Mouse (Mus musculus) forebrain, embryonic 16.5 days (tissue): ENCODE data around the gene Pkdrej. TPM values are rescaled to one million over a fixed set of nuclear protein-coding genes. Genes with fewer than 3 reads are reported as not detected.

Source experiments
- ATAC-seq: fragments of 200-750 bp; cut with Nextera tagmentation; 2 replicates; pipeline ENCODE4 v1.8.0; 2017; ENCODE audit warnings: mild to moderate bottlenecking, moderate library complexity
- H3K27ac ChIP-seq: fragments of 300-500 bp; sonication (generic); 2 replicates; pipeline ENCODE4 v1.5.1; 2014; ENCODE audit warnings: low read length, control low read depth
- H3K27me3 ChIP-seq: fragments of 300-500 bp; sonication (generic); replicated peaks from 2 replicates; pipeline ENCODE4 v1.6.1; 2014; ENCODE audit warnings: low read length; ENCODE audit not compliant: control insufficient read depth, insufficient read depth
- H3K36me3 ChIP-seq: fragments of 300-500 bp; sonication (generic); 2 replicates; pipeline ENCODE4 v1.6.1; 2014; ENCODE audit not compliant: control insufficient read depth, insufficient read depth
- H3K4me1 ChIP-seq: fragments of 300-500 bp; sonication (generic); replicated peaks from 2 replicates; pipeline ENCODE4 v1.6.1; 2014; ENCODE audit warnings: low read length; ENCODE audit not compliant: control insufficient read depth, insufficient read depth
- H3K4me2 ChIP-seq: fragments of 300-500 bp; sonication (generic); 2 replicates; pipeline ENCODE4 v1.6.1; 2014; ENCODE audit warnings: mild to moderate bottlenecking, low read length, control low read depth
- H3K4me3 ChIP-seq: fragments of 300-500 bp; sonication (generic); replicated peaks from 2 replicates; pipeline ENCODE4 v1.5.1; 2014; ENCODE audit warnings: mild to moderate bottlenecking, low read length, control low read depth
- H3K9ac ChIP-seq: fragments of 300-500 bp; sonication (generic); replicated peaks from 2 replicates; pipeline ENCODE4 v1.6.1; 2014; ENCODE audit warnings: low read depth, low read length, control low read depth
- H3K9me3 ChIP-seq: fragments of 300-500 bp; sonication (generic); 2 replicates; pipeline ENCODE4 v1.6.1; 2016; ENCODE audit warnings: low read length; ENCODE audit not compliant: control insufficient read depth
- WGBS: fragments of 180-500 bp; shearing (Covaris S2); extraction: QIAGEN DNeasy Blood & Tissue Kit; methylation state at CpG from one replicate; pipeline ENCODE4 v1.1.7; 2014; 5-methylcytosine and 5-hydroxymethylcytosine counted together
- polyA plus RNA-seq: library from polyadenylated mRNA; unstranded; fragments of >200 nt; fragmentation: Nextera tagmentation; extraction: Ambion mirVana; gene quantifications from 2 replicates; pipeline ENCODE4 v1.2.1, GENCODE M21; 2015

The Pkdrej gene
- polyA plus RNA-seq, 1 experiment from 2014 or later = 0.04 TPM

DNA sequence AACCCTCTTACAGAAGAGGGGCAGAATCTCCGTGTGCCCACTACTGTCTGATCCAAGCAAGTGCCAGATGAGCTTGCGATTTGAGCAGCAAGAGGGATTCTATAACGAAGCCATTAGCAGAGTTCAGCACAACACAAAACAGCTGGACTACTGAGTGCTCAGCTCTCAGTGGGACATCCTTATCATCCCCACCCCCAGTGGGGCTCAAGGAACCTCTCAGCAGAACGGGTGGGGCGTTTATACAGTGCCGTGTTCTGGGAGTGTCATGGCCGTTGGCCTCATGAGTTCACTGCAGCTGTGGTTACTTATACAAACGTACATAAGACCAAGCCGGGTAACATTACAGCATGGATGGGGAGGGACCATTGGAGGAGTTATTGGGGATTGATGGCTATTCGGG is 8.1 kb downstream of the Pkdrej start:
- ATAC-seq = no peak
- Histone ChIP-seq H3K27me3 (no peaks in the 10 kb centered on the region; the same call in 1 of the 2 replicates), H3K36me3 (no peaks in the 10 kb centered on the region), H3K4me2 (no peak overlapping the region), H3K9me3 (peaks cover 3% of the 10 kb centered on the region; the same call in 1 of the 2 replicates), H3K4me1 (peaks cover 13% of the 10 kb centered on the region), H3K27ac (no peak overlapping the region), H3K9ac (no peak overlapping the region), H3K4me3 (no peak overlapping the region)
- WGBS = 67% methylated on average over 10 of the region's 10 CpGs

DNA sequence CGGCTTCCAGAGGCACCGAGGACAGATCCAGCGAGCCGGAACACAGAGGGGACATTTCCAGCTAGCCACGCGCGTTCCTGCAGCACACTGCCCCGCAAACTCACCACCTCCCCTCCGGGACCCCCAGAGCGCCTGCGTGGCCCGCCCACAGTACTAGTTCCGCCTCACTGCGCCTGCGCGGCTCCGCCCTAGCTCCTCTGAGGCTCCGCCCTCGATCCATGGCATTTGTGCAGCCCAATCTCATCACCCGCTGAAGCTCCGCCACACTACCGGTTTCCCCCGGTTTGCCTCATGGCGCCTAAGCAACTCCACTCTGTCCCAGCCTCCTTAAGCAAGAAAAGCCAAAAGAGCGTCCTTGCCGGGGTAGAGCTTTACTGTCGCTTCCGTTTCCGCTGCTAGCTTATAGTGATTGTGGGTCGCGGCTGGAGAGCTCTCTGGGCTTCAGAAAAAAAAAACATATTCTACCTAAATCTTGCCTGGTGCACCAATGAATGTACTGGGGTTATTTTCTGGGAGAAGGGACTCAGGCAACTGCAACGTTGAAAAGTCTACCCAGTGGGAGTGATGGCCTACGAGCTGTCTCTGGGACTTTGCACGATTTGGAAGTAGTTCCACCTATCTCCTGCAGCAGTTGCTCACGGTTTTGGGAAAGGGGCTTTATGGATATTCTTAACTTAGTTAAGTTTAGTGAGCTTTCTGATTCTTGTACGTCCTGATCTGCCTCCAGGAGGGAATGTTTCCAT is 9.8 kb downstream of the Pkdrej start, which contains the start of gene Cdpf1:
TSS of gene Cdpf1 (minus strand) at position 163 of the 743 bp plus-strand sequence.
- WGBS = 3% methylated on average over 36 of the region's 36 CpGs
- peaks cover 13% of the 10 kb centered on the region for H3K4me1 ChIP-seq
- peak within 1 kb of the TSS; percentile 79 for H3K9ac ChIP-seq
- no peaks in the 10 kb centered on the region; the same call in 1 of the 2 replicates for H3K27me3 ChIP-seq
- peak within 1 kb of the TSS; percentile 90 for H3K4me2 ChIP-seq
- peak within 1 kb of the TSS; percentile 74 for H3K4me3 ChIP-seq
- H3K36me3 ChIP-seq = no peaks in the 10 kb centered on the region
- peak; percentile 96 for ATAC-seq
- peak within 1 kb of the TSS; percentile 95 for H3K27ac ChIP-seq
- no peaks in the 10 kb centered on the region for H3K9me3 ChIP-seq

DNA sequence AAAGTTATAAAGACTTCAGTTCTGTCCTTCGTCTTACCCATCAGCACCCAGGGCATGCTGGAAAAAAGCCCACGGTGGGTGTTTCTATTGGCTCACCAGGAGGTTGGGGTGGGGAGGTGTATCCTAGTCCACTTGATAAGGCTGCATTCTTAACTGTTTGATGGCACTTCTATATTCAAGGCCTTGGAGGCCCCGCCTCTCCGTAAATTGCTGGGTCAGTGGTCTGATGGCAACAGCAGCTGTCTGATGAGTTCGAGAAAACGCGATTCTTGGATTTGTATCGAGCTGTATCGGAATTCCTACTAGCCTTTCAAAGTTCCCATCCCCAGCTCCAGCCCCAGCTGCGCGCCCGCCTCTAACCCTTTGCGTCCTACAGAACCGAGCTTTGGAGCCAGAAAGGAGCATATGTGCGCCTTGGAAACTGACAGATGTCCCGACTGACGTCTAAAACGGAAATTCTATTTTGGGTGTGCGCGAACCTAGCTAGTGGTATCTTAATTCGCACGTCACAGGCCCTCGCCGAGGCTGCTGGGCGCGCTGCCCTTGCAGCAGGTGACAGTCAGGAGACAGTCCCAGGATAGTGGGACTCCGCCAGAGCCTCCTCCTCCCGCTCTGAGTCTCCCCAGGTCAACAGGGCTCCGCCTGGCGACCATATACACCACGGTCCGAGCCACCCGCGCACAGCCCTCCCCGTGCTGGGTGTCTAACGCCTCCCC is 10.6 kb downstream of the Pkdrej start:
- WGBS = 3% methylated on average over 36 of the region's 36 CpGs

DNA sequence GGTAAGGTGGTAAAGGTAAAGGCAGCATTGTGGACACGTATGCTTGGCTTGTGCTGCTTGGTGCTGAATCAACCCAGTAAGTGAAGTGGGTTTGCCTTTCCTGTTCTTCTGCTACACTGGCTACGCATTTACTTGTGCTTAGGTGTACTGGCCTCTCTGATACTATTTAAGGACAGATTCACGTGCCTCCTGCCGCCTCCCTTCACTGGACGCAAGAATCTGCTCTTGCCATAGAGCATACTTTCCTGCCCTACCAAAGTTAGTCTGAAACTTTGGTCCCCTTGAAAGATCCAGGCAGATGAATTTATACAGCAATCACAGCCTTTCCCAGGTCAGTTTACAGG is 11.1 kb downstream of the Pkdrej start:
- peaks cover 13% of the 10 kb centered on the region for H3K4me1 ChIP-seq
- no peaks in the 10 kb centered on the region for H3K36me3 ChIP-seq
- peak overlapping the region; percentile 90 for H3K4me2 ChIP-seq
- H3K27me3 ChIP-seq = no peaks in the 10 kb centered on the region; the same call in 1 of the 2 replicates
- peak overlapping the region; percentile 74; the same call in 1 of the 2 replicates for H3K4me3 ChIP-seq
- ATAC-seq = no peak
- no peak overlapping the region for H3K9ac ChIP-seq
- WGBS = 87% methylated on average over 5 of the region's 5 CpGs
- no peak overlapping the region for H3K27ac ChIP-seq
- no peaks in the 10 kb centered on the region for H3K9me3 ChIP-seq

More for the DNA sequence above, 10.6 kb downstream of the Pkdrej start:
- peak overlapping the region; percentile 90 for H3K4me2 ChIP-seq
- H3K27me3 ChIP-seq = no peaks in the 10 kb centered on the region; the same call in 1 of the 2 replicates
- peaks cover 13% of the 10 kb centered on the region for H3K4me1 ChIP-seq
- H3K36me3 ChIP-seq = no peaks in the 10 kb centered on the region
- H3K4me3 ChIP-seq = peak overlapping the region; percentile 74
- peak overlapping the region; percentile 79 for H3K9ac ChIP-seq
- H3K27ac ChIP-seq = peak overlapping the region; percentile 95
- no peaks in the 10 kb centered on the region for H3K9me3 ChIP-seq
- ATAC-seq = peak; percentile 83

DNA sequence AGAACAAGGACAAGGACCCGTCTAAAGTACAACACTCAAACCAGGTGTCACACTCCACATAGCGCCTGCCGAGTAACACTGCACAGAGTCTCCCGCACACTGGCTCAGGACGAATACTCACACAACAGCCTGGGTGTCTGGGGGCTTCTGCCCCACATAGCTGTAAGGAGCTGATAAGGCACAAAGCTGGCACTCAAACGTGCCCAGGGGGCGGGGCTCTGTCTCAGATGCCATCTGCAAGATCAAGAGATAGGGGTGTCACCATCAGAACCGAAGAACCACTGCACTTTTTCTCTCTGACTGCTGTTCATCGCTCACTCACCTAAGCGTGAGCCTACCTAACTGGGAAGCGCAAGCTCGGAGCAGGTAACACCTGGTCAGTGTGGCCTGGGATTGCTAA is 12.4 kb downstream of the Pkdrej start:
- Histone ChIP-seq H3K4me2 (no peak overlapping the region), H3K36me3 (no peaks in the 10 kb centered on the region), H3K4me3 (no peak overlapping the region), H3K9ac (no peak overlapping the region), H3K4me1 (peaks cover 13% of the 10 kb centered on the region), H3K9me3 (no peaks in the 10 kb centered on the region), H3K27me3 (no peaks in the 10 kb centered on the region; the same call in 1 of the 2 replicates), H3K27ac (no peak overlapping the region)
- 85% methylated on average over 12 of the region's 12 CpGs for WGBS
- no peak for ATAC-seq

DNA sequence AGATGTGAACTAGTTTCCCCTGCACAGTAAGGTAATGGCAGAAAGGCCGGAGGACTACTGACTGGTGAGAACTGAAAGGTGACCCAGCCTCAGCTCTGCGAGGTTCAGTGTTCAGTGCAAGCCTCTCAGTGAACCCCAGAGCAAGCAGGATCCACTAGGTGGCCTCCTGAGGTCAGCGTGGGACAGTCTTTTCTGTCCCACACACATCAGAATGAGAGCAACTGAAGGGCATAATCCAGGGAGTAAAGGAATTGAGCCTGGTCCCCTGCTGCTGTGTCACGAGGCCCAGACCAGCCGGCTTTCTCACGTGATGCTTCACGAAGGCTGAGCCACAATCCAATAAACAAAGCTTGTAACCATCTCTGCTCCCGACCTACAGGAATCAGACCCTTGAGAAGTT is 13.1 kb downstream of the Pkdrej start:
- no peak for ATAC-seq
- Histone ChIP-seq H3K4me1 (peaks cover 13% of the 10 kb centered on the region), H3K4me2 (no peak overlapping the region), H3K36me3 (no peaks in the 10 kb centered on the region), H3K4me3 (no peak overlapping the region), H3K9me3 (no peaks in the 10 kb centered on the region), H3K27me3 (no peaks in the 10 kb centered on the region; the same call in 1 of the 2 replicates), H3K27ac (no peak overlapping the region), H3K9ac (no peak overlapping the region)
- WGBS = 46% methylated on average over 8 of the region's 8 CpGs

DNA sequence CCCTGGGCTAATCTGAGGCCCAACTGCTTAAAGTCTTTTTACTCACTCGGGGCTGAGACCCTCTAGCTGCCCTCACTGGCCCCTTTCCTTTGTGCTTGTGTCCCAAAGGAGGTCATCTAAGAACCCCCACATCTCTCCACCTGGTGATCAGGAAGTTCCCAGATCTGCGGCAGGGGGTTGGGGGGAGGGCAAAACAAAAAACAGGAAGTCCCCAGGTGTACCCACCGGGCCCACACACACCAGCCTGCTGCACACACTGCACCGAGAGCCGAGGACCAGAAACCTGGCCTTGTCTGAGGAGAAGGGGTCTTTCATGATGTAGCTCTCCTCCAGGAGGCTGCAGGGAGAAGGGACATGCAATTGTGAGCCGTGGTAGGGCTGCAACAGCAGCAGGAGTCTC is 13.5 kb downstream of the Pkdrej start:
- Histone ChIP-seq H3K4me3 (no peak overlapping the region), H3K9me3 (no peaks in the 10 kb centered on the region), H3K4me1 (peaks cover 13% of the 10 kb centered on the region), H3K27me3 (no peaks in the 10 kb centered on the region; the same call in 1 of the 2 replicates), H3K36me3 (no peaks in the 10 kb centered on the region), H3K4me2 (no peak overlapping the region), H3K27ac (no peak overlapping the region), H3K9ac (no peak overlapping the region)
- WGBS = 80% methylated on average over 6 of the region's 6 CpGs
- no peak for ATAC-seq

DNA sequence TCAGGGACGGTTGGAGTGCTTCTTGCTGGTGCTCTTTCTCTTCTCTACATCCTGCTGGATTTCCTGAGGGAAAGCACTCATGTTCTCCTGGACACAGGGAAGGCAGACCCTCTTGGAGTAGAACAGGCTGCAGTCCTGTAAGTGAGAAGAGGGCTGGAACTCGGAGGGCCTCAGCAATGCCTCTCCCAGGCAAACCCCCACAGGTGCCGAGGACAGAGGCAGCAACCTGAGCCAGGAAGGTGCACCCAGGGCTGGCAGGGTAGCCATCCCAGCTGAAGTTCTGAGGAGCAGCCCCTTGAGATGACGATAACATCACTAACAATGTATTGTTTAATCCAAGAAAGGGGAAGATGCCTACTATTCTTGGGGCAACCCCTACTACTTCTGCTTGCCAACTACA is 14.1 kb downstream of the Pkdrej start:
- no peak overlapping the region for H3K4me2 ChIP-seq
- 74% methylated on average over 4 of the region's 4 CpGs for WGBS
- H3K27me3 ChIP-seq = no peaks in the 10 kb centered on the region
- no peaks in the 10 kb centered on the region for H3K36me3 ChIP-seq
- ATAC-seq = no peak
- peaks cover 13% of the 10 kb centered on the region for H3K4me1 ChIP-seq
- no peak overlapping the region for H3K4me3 ChIP-seq
- H3K9me3 ChIP-seq = no peaks in the 10 kb centered on the region
- no peak overlapping the region for H3K9ac ChIP-seq
- no peak overlapping the region for H3K27ac ChIP-seq

DNA sequence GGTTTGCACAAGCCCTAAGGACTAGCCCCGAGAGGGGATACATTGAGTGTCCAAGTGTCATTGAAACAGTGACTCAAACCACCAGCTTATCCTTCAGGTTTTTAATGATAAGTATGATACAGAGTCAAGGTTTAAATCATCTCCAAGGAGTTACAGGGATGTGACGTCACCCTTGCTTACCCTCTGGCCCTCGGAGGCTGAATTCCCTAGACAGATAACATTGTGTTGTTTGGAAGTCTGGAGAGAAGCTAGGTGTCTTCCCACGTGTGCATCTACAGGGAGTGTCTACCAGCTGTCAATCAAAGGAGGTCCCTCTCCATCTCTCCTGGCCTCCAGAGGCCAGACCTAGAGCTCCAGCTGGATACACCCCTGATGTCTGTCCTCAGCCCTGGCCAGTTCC is 14.6 kb downstream of the Pkdrej start:
- WGBS = 83% methylated on average over 4 of the region's 4 CpGs
- ATAC-seq = no peak

More for the DNA sequence above, 14.6 kb downstream of the Pkdrej start:
- H3K36me3 ChIP-seq = no peaks in the 10 kb centered on the region
- H3K4me2 ChIP-seq = no peak overlapping the region
- no peak overlapping the region for H3K27ac ChIP-seq
- no peaks in the 10 kb centered on the region for H3K27me3 ChIP-seq
- H3K9me3 ChIP-seq = no peaks in the 10 kb centered on the region
- H3K4me3 ChIP-seq = no peak overlapping the region
- H3K9ac ChIP-seq = no peak overlapping the region
- H3K4me1 ChIP-seq = peaks cover 8% of the 10 kb centered on the region
